Mouse (Mus musculus) embryonic facial prominence, embryonic 11.5 days (tissue): Measurements from ENCODE around the gene Wwox. TPM values are rescaled to one million over a fixed set of nuclear protein-coding genes. Genes with fewer than 3 reads are reported as not detected.
A peak's percentile ranks its signal among the peaks of the same experiment; 100 is the strongest.
"Not testable (repeated sequence)": the region's sequence is repeated elsewhere in the genome, so short reads cannot be mapped to it uniquely, and the experiment has no call there.

Experiments
- ATAC-seq: fragments of 200-750 bp; cut with Nextera tagmentation; replicated peaks from 2 replicates; pipeline ENCODE4 v1.8.0; 2017; ENCODE audit warnings: low read depth; ENCODE audit not compliant: insufficient number of reproducible peaks, low FRiP score, low TSS enrichment
- DNase-seq: peaks from one replicate; pipeline ENCODE4 v3.0.0-alpha.2; 2015; ENCODE audit warnings: low spot score
- H3K27ac ChIP-seq: fragments of 300-500 bp; sonication (generic); replicated peaks from 2 replicates; pipeline ENCODE4 v1.5.1; 2014; ENCODE audit warnings: mild to moderate bottlenecking, low read depth, low read length, control low read depth
- H3K27me3 ChIP-seq: fragments of 300-500 bp; sonication (generic); 2 replicates; pipeline ENCODE4 v1.6.1; 2014; ENCODE audit warnings: mild to moderate bottlenecking, low read length, moderate library complexity, mixed read lengths; ENCODE audit not compliant: control insufficient read depth, insufficient read depth
- H3K36me3 ChIP-seq: fragments of 300-500 bp; sonication (generic); replicated peaks from 2 replicates; pipeline ENCODE4 v1.6.1; 2014; ENCODE audit warnings: low read depth, mild to moderate bottlenecking, low read length, moderate library complexity, mixed read lengths; ENCODE audit not compliant: control insufficient read depth, insufficient read depth
- H3K4me1 ChIP-seq: fragments of 300-500 bp; sonication (generic); 2 replicates; pipeline ENCODE4 v1.6.1; 2014; ENCODE audit warnings: low read length, mixed read lengths; ENCODE audit not compliant: control insufficient read depth, insufficient read depth
- H3K4me2 ChIP-seq: fragments of 300-500 bp; sonication (generic); 2 replicates; pipeline ENCODE4 v1.6.1; 2014; ENCODE audit warnings: low read depth, mild to moderate bottlenecking, control low read depth, low read length, moderate library complexity
- H3K4me3 ChIP-seq: fragments of 300-500 bp; sonication (generic); 2 replicates; pipeline ENCODE4 v1.5.1; 2014; ENCODE audit warnings: low read depth, low read length, control low read depth
- H3K9ac ChIP-seq: fragments of 300-500 bp; sonication (generic); replicated peaks from 2 replicates; pipeline ENCODE4 v1.6.1; 2014; ENCODE audit warnings: mild to moderate bottlenecking, control low read depth, low read length
- H3K9me3 ChIP-seq: fragments of 300-500 bp; sonication (generic); replicated peaks from 2 replicates; pipeline ENCODE4 v1.6.1; 2016; ENCODE audit warnings: mild to moderate bottlenecking, low read length, inconsistent platforms, mixed read lengths; ENCODE audit not compliant: control insufficient read depth
- WGBS: fragments of 180-500 bp; shearing (Covaris S2); extraction: QIAGEN DNeasy Blood & Tissue Kit; methylation state at CpG from one replicate; pipeline ENCODE4 v1.1.7; 2014; 5-methylcytosine and 5-hydroxymethylcytosine counted together
- polyA plus RNA-seq: library from polyadenylated mRNA; unstranded; fragments of >200 nt; fragmentation: Nextera tagmentation; extraction: Ambion mirVana; gene quantifications from 2 replicates; pipeline ENCODE4 v1.2.1, GENCODE M21; 2014

Wwox gene
- polyA plus RNA-seq, 1 experiment from 2014 or later = 7.2 TPM

DNA sequence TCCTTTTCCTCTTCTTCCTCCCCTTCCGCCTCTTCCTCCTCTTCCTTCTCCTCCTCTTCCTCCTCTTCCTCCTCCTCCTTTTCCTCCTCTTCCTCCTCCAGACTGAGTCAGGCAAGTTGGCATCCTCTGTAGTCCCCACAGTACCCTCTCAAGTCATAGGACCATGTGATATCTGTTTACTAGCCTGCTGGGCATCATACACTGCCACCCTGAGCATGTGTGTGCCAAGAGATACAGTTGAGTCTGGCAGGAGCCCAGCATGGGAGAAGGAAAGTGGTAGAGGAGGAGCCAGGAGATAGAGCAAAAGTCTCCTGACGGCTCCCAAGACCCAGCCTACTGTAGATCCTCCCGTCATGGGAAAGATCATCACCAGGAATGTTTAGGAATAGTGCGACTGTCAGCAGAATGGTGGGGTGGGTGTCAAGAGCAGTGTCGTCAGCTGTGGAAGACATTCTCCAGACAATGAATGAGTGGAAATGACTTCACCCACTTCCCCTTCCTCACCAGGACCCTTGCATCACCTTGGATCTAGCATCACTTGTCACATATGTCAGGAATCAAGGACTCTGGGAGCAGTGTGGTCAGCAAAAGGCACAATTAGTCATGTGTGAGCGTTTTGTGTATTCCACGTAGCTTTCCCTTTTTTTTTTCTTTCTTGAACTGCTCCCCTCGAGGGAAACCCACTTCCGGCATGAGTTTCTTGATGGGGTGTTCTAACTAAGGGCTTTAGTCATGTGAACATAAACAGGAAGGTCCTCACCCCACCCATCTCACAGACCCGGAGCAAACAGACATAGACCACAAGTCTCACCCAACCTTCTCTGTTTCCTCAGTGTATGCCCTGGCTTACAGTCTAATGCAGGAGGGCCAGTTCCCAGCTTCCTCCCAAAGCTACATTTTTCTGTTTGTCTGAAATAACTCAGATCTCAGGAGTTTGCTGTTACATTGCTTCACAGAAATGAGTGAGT is 375.6 kb downstream of the Wwox start:
- no peak overlapping the region for H3K27ac ChIP-seq
- 73% methylated on average over 10 of the region's 10 CpGs for whole genome bisulfite sequencing
- H3K36me3 ChIP-seq = no peaks in the 10 kb centered on the region
- H3K27me3 ChIP-seq = no peaks in the 10 kb centered on the region
- DNase-seq (no peak), ATAC-seq (no peak)
- no peaks in the 10 kb centered on the region for H3K4me1 ChIP-seq
- H3K9me3 ChIP-seq = no peaks in the 10 kb centered on the region
- no peak overlapping the region for H3K4me2 ChIP-seq
- no peak overlapping the region for H3K9ac ChIP-seq
- H3K4me3 ChIP-seq = no peak overlapping the region

DNA sequence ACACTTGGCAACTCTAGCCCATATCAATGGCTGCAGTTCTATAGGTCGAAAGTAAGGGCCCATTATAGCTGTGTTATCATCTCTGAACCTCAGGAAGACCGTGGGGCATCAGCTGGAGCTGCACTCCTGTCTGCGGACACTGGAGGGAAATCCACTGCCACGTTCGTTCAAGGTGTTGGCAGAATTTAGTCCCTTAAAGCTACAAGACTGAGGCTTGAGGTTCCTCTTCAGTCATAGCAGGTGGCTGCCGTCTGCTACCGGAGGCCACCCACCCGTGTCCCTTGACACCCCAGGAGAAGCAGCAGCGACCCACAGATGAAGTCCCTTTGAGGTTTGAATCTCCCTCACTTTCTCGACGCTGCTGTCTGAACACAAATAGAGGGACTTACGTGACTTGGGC is 376.9 kb downstream of the Wwox start:
- Histone ChIP-seq H3K36me3 (no peaks in the 10 kb centered on the region), H3K4me3 (no peak overlapping the region), H3K27me3 (no peaks in the 10 kb centered on the region), H3K27ac (no peak overlapping the region), H3K4me2 (no peak overlapping the region), H3K9me3 (no peaks in the 10 kb centered on the region), H3K9ac (no peak overlapping the region; the same call in 1 of the 2 replicates), H3K4me1 (no peaks in the 10 kb centered on the region)
- 76% methylated on average over 12 of the region's 12 CpGs for WGBS
- DNase-seq (no peak), ATAC-seq (no peak)

DNA sequence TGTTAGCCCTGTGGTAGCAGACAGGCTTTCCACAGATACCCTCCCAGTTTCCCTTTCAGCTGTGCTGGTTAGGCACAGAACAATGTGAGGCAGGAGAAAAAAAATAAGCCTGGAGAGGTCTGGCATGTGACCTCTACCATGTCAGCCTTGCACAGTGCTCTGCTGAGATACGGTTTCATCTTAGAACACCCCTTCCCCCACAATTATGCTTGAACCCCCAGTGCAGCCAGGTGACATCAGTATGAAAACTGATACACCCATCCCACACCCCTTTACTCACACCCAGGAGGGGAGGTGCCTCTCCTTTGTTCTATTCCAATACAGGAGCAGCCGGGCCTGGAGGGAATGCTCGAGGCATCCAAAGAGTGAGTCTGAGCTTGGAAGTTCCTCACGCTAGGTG is 377.5 kb downstream of the Wwox start:
- DNase-seq (peak; percentile 28), ATAC-seq (peak; percentile 65; the same call in 1 of the 2 replicates)
- no peak overlapping the region for H3K4me3 ChIP-seq
- H3K36me3 ChIP-seq = no peaks in the 10 kb centered on the region
- no peak overlapping the region for H3K27ac ChIP-seq
- H3K9me3 ChIP-seq = no peaks in the 10 kb centered on the region
- H3K27me3 ChIP-seq = no peaks in the 10 kb centered on the region
- H3K4me2 ChIP-seq = no peak overlapping the region
- WGBS = 25% methylated on average over 4 of the region's 4 CpGs
- no peaks in the 10 kb centered on the region for H3K4me1 ChIP-seq
- H3K9ac ChIP-seq = no peak overlapping the region

DNA sequence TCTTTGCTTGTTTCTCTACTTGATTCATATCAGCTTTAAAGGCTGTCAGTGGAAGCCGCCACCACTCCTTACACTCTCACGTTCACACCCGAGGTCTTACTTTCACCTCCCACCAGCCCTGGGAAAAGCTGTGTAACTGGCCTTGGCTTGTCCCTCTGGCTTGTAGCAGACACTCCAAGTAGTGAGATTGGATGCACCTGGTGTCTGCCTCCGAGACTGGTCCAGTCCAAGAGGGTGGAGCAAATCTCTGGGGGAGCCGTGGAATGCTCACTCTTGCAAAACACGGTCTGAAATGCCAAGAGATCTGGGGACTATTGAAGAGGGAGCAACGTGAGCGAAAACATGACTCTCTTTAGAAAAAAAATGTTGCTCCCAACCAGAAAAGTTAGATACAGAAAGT is 382.1 kb downstream of the Wwox start:
- Histone ChIP-seq H3K27me3 (no peaks in the 10 kb centered on the region), H3K27ac (no peak overlapping the region), H3K4me1 (no peaks in the 10 kb centered on the region), H3K36me3 (no peaks in the 10 kb centered on the region), H3K4me3 (no peak overlapping the region), H3K9me3 (no peaks in the 10 kb centered on the region), H3K4me2 (no peak overlapping the region), H3K9ac (no peak overlapping the region)
- DNase-seq (no peak), ATAC-seq (no peak)
- WGBS = 78% methylated on average over 8 of the region's 8 CpGs

DNA sequence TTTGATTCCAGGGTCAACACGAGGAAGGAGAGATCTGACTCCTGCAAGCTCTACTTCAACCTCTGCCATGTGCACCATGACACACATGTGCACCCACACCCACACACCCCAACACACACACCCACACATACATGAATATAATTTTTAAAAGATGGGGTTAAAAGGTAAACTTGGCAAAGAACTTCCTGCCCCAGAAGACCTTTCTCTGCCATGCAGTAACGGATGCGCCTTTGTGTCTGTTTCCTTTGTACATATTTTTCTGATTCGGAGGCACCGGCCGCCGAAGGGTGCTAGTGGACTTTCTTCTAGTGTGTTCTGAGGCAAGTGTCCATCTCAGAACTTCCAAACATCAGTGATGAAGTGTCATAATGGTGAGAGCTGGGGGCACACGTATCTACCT is 386.0 kb downstream of the Wwox start:
- H3K4me3 ChIP-seq = no peak overlapping the region
- ATAC-seq (no peak), DNase-seq (no peak)
- H3K27ac ChIP-seq = no peak overlapping the region
- H3K4me1 ChIP-seq = no peaks in the 10 kb centered on the region
- no peak overlapping the region for H3K9ac ChIP-seq
- no peak overlapping the region for H3K4me2 ChIP-seq
- no peaks in the 10 kb centered on the region for H3K27me3 ChIP-seq
- H3K36me3 ChIP-seq = no peaks in the 10 kb centered on the region
- H3K9me3 ChIP-seq = no peaks in the 10 kb centered on the region
- 91% methylated on average over 8 of the region's 8 CpGs for WGBS

GRCm38 (mm10) chr8:114826991-114827390 is 387.5 kb downstream of the Wwox start:
- DNase-seq (no peak), ATAC-seq (no peak)
- WGBS = 91% methylated on average over 5 of the region's 5 CpGs
- H3K27me3 ChIP-seq = no peaks in the 10 kb centered on the region
- H3K36me3 ChIP-seq = no peaks in the 10 kb centered on the region
- no peak overlapping the region for H3K27ac ChIP-seq
- H3K9ac ChIP-seq = no peak overlapping the region
- H3K9me3 ChIP-seq = no peaks in the 10 kb centered on the region
- no peak overlapping the region for H3K4me2 ChIP-seq
- H3K4me3 ChIP-seq = no peak overlapping the region
- no peaks in the 10 kb centered on the region for H3K4me1 ChIP-seq

DNA sequence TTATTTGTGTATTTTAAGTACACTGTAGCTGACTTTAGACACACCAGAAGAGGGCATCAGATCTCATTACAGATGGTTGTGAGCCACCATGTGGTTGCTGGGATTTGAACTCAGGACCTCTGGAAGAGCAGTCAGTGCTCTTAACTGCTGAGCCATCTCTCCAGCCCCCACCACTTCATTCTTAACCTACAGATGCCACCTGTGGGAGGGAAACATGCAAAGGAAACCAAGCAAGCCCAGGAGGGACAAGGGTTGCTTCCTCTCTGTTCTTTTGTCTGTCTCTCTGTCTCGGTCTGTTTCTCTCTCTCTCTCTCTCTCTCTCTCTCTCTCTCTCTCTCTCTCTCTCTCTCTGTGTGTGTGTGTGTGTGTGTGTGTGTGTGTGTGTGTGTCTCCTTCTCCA is 388.4 kb downstream of the Wwox start:
- not testable (repeated sequence) for H3K4me3 ChIP-seq, ATAC-seq, H3K9ac ChIP-seq, H3K4me2 ChIP-seq, H3K9me3 ChIP-seq, H3K27ac ChIP-seq, H3K4me1 ChIP-seq, H3K36me3 ChIP-seq, H3K27me3 ChIP-seq, DNase-seq
- 64% methylated on average over 1 of the region's 1 CpGs for WGBS

DNA sequence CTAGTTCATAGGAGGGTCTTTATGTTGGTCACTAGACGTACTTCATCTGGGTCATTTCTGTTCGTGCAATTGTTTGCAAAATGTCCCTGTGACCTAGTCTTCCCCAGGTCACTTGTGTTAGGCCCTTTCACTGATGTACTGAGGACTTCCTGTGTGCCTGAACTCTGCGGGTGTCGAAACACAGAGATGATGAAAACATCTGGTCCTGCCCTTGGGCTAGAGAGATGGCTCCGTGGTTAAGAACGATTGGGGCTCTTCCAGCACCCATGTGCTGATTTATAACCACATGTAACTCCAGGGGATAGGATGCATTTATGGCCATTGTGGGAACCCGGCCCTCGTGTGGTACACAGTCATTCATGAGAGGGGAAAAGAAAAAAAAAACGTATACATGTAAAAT is 392.1 kb downstream of the Wwox start:
- DNase-seq (no peak), ATAC-seq (no peak)
- Histone ChIP-seq H3K9me3 (no peaks in the 10 kb centered on the region), H3K4me3 (no peak overlapping the region), H3K27me3 (no peaks in the 10 kb centered on the region), H3K36me3 (no peaks in the 10 kb centered on the region), H3K27ac (no peak overlapping the region), H3K9ac (no peak overlapping the region), H3K4me1 (no peaks in the 10 kb centered on the region), H3K4me2 (no peak overlapping the region)
- WGBS = 58% methylated on average over 9 of the region's 9 CpGs
